Mouse (Mus musculus) left cerebral cortex, postnatal 36 days (tissue): ENCODE data around the gene Arl3. TPM values are rescaled to one million over a fixed set of nuclear protein-coding genes. Genes with fewer than 3 reads are reported as not detected.

Source experiments
- DNase-seq, 2 experiments: peaks; one replicate each; pipeline ENCODE4 v3.0.0; 2021 to 2022; ENCODE audit warnings: low spot score in 2 of 2, mixed read lengths in 1 of 2
- intact Hi-C: fragments of 180-260 bp; cut with DNase I; formaldehyde crosslinking; loops from one replicate; pipeline ENCODE4 v1.15.1; 2025
- total RNA-seq, 2 experiments: library from RNA; stranded (reverse); gene quantifications; 2 replicates each; pipeline ENCODE4 v1.2.3; 2021

Gene Arl3
- total RNA-seq: 100 to 1,000 TPM; 112 to 120 TPM

DNA sequence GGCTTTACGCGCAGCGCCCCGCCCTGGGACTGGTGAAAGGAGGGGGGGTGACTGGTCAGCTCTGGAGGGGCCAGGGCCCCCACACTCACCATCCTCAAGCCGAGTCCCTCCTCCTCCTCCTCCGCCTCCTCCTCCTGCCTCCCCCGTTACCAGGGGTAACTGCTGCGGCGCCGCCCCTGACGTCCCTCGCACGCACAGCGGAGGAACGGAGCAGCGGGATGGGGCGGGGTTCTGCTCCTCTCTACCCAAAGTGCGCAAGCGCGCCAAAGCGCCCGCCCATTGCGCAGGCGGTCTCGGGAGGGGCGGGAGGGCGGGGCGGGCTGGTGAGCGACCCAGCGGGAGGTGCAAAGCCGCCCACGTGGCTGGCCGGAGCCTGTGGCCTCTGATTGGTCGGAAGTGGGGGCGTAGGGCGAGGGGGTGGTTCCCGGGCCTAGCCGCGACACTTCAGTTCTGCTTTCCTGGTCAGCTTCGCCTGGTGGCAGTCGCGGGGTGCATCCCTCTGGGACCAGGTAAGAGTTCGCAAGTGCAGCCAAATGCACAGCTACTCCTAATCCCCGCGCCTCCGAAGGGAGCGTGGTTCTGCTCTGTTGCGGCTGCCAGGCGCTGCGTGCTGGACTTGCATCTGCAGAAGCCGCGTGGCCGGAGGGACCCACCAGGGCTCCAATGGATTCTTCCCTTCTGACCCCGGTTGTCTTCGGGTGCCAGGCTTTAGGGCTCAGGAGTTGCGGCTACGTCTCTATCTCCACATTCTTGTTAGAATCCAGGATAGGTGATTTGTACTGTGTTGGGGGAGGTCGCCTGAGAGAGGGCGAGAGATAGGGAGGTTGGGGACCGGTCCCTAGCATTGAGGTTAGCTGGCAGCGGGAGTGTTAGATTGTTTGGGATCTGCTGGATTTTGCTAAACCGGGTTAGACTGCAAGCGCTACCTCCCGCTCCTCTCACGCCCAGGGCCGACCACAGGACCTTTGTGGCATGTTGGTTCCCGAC, at the start of gene Arl3, which contains the start of gene Sfxn2:
Gene Arl3, minus strand, starts transcription at position 248 of the 987 bp plus-strand sequence.
Gene Sfxn2, plus strand, starts transcription at position 415 of the 987 bp plus-strand sequence.
- intact Hi-C loops: loop anchor here (2.0 to 10.0 kb wide), 2 partner anchors 70 to 282 kb away; no protein-coding TSS in a partner anchor
- peak; percentile 93 to 95 for DNase-seq

DNA sequence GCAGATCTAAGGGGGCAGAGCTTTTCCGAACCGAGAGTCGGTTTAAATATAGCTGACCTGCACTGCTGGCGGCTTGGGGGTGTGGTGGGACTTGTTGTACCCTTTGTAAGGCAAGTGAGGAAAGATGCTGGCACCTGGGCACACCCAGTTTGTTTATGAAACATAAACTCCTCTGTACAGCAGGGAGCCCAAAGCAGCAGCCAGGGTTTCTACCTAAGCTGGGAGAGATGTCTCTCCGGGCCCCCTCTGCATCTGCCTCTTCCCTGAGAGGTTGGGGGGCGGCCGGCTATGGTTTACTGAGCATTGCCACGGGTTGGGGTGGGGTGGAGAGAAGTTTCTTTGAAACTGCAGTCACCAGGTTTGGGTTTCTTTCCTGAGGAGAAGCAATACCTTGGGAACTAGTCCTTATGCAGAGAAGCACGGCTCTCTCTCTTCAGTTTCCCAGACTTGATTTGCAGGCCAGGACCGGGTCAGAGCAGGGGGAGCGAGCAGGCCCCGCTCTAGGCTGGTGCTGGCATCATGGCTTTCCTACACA, 49.7 kb upstream of the Arl3 start:
- no peak for DNase-seq
- intact Hi-C loops: no loop called here

DNA sequence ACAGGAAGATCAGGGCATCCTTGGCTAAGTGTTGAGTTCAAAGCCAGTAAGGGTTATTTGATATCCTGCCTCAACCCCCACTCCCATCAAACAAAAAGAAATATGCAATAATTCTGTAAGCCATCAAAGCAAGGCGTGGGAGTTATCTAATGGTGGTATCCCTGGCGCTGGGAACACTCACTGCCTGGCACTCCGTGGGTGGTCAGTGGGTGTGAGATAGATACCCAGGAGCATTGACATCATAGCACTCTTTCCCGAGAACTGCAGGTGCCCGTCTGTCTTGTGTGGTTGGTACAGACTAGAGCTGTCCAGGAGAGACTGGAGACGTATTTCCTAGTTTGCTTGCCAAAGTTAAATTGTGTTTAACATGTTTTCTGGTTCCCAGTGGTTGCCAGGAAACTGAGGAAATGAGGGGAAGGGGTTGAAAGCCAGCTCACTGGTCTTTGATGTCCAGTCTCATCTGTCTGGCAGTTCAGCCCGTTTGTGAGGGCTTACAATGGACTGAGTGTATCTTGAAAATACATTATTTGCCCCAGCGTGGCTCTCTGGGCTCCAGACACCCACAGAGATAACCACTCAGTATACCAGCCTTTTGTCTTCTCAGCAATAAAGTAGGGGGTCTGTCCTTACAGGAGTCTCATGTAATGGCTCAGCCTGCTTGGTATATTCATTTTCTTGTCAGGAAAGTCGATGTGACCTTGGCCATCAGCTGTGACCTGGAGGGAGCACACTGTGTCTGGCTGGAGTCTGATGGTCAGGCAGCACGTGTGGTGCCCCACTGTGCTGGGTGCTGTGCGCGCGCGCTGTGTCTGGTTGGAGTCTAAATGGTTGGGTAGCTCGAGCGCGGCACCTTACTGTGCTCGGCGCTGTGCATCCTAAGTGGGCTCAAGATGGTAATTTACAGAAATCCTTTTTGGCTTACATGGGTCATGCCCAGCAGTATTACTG, 48.5 kb upstream of the Arl3 start:
- intact Hi-C loops: no loop called here

DNA sequence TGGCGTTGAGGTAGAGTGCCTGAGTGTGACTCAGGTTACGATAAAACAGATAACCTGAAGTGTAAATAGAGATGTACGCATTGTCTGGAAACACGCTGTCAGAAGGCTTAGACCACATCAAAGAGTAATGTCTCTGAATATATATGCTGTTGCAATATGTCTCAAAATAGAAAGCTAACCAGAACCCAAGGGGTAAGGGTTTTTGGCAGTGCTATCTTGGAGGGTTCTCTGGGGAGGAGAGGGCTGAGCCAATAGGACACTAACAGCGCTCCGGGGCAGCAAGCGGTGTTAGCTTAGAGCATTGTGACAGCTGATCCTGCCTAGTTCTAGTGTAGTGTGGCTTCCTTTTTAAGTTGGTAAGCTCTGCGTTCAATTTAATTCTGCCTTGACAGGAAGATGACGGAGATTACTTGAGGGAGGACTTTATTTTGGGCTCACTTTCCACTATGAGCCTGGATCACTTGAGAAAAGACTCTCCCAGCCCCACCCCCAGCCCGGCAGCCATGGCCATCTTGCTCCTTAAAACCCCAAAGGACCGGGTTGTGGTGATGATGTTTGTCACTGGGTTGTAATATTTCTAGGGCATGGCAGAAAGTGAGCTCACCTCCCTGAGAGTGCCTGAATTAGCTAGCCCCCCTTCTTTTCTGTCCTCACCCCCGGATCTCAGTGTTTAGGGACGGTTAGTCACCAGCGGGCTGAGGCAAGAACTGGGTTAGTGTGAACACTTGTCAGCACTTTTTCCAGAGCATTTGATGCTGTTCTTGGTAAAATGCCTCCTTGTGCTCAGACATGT, 47.2 kb upstream of the Arl3 start:
- intact Hi-C loops: no loop called here
- DNase-seq: peak; percentile 60 to 69

More for the DNA sequence above, 48.5 kb upstream of the Arl3 start:
- DNase-seq: no peak

DNA sequence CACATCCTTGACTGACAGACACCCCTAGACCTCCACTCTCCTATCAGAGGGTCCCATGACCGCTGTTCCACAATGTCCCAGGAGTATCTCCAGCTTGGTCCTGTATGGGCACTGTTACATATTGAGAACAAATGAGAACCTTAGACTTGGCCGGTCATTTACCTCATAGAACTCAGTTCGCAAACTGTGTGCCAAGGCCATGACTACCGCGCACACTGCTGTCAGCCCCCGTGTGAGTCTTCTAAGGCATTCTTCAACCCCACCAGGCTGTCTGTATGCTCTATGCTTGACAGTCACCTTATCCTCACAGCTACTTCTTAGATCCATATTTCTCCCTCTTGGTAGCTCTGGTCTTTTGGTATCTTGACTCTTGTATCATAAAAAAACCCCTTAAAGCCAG, 46.5 kb upstream of the Arl3 start:
- intact Hi-C loops: no loop called here
- no peak for DNase-seq

DNA sequence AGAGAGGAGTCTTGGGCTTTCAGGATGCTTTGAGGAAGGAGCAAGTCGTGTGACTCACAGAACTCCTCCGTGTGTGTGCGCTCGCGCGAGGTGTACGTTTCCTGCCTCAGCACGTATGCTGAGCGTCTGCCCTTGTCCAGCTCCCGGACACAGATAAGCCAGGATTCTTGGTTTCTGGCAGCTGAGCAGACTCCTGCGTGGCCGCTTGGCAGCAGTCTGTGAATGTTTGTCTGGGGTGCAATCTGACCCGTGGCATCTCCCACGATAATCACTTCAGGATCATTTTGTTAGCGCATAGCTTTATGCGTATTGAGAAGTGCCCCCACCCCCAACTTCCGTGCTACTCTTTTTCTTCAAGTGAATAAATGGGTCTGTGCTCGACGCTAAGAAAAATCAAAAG, 46.0 kb upstream of the Arl3 start:
- intact Hi-C loops: no loop called here
- no peak for DNase-seq

DNA sequence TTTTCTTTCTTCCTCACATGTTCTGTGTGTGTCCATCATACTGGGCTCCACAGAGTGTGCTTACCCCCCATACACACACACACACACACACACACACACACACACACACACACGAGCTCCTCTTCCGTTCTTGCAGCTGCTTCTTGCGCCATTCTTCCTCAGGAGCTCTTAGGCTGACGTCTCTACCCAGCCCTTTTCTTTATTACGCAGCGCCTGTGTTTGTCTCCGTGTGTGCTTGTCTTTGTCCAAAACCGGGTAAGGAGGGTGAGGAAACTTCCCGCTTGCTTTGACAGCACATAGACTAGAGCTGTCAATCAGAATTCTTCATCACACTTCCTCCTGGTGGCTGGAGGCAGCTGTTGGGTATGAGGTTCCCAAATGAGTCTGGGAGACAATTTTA, 45.3 kb upstream of the Arl3 start:
- DNase-seq: no peak
- intact Hi-C loops: no loop called here

DNA sequence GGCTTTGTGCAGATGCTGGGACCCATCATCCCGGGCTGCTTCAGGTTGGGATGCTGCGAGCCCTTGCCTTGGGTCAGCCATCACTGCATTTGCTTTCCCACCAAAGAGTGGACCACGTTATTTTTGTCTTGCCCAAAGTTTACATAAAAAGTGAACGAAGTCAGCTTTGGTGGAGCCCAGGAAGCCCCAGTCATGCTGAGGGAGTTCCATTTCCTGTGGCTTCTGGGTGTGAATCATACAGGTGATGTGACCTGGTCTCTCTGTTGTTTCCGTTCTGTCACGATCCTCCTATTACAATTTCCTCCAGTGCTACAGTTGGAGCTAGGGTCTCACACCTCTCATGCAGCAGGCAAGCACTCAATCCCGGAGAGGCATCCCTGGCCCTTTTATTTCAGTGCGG, 44.4 kb upstream of the Arl3 start:
- intact Hi-C loops: no loop called here
- no peak for DNase-seq

DNA sequence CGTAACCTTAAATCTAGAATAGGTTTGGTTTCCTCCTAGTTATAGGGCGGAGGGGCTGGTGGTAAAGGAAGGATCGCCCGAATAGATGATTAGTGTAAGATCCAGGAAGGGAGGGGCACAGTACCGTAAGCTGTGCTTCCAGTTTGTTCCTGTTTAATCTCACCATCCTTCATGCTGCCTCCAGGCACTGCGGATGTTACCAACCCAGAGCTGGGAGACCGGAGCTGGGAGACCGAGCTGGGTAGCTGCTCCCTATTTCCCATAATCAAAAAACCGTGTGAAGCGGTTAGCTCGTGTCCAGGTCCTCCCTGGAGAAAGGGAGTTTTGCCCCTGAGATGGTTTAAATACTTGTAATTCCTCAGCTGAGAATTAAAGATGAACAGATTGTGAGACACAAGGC, 43.4 kb upstream of the Arl3 start:
- no peak for DNase-seq
- intact Hi-C loops: no loop called here

DNA sequence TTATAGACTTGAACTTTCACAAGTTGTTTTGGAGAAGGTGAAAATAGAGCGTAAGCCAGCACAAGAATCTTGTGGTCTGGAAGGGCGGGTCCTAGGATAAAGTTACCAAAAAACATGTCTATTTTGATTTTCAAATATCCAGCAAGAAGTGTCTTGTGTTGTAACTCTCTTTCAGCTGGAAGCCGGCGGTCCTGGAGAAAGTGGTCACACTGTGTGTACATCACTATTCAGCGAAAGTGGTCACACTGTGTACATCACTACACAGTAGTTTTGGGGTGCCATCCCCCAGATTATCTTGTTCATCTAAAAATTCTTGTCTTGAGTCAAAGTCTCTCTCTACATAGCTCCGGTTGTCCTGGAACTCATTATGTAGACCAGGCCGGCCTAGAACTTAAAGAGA, 35.2 kb upstream of the Arl3 start:
- DNase-seq: no peak
- intact Hi-C loops: no loop called here

DNA sequence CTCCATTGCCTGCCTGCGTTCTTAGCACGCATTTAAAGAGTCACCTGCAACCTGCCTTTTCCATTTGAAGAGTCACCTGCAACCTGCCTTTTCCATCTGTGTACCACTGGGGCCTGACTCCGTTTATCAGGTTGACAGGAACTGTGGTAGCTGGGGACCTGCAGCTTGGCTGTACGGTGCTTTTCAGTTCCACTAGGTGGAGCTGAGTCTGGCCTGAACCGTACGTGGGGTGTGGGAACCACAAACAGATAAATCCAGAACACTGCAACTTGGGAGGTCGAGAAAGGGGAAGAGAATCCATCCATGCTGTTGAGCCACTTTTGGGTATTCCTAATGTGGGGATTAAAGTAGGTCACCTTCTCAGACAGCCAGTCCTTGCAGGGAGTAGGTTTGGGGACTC, 34.4 kb upstream of the Arl3 start:
- intact Hi-C loops: no loop called here
- no peak for DNase-seq

DNA sequence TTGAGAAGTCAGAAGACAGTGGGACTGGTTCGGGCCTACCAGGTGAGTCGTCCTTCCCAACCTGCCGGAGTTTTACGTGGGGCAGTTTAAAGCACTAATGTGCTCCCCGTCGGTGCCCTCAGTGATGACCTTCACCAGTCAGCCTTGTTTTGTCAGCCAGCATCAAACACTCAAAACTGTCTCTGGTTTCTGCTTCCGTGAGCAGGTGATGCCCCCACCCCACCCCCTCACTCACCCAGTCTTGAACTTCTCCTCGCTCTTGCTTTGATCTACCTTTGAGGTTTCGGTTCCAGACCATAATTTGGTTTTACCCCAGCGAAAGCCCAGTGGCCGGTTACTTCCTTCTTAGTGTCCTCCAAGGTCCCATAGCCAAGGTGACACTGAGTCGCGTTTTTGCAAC, 33.7 kb upstream of the Arl3 start:
- intact Hi-C loops: no loop called here
- DNase-seq: no peak

DNA sequence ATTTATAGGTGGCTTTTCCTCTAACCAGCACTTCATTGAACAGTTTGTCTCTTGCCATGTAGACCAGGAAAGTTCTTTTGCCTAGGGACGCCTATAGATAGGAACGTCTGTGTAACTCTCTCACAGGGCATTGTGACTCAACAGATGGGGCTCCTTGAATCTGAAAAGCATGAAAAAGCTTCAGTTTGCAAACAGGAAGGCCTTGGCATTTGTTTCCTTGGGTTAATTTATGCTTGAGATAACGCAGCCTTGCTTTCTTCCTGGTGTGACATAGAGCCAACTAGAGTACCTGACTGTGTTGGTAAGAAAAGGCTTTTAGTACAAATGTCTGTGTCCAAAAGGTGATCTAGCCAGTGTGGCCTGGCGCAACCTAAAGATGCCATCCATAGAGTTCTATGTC, 29.4 kb upstream of the Arl3 start:
- intact Hi-C loops: loop anchor here (5.0 kb wide), 1 partner anchor 40 kb away; no protein-coding TSS in a partner anchor

DNA sequence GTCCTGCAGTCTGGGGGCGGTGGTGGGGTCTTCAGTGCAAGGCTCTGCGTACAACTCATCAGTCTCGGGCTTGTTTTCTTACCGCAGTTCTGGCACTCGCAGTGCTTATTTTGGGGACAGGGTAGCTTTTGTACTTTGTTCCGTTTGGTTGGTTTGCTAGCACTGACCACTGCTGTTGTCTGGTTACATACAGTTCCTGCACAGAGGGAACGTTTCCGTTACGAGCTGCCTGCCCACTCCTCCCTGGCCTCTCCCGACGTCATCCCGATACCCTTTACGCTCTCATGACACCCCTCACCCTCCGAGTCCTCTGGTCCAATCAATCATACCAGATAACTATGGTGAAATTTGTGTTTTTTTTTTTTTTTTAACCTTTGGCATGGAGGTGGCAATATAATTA, 28.5 kb upstream of the Arl3 start:
- DNase-seq: no peak
- intact Hi-C loops: loop anchor here (5.0 kb wide), 1 partner anchor 41 kb away; no protein-coding TSS in a partner anchor

More for the DNA sequence above, 29.4 kb upstream of the Arl3 start:
- no peak for DNase-seq

DNA sequence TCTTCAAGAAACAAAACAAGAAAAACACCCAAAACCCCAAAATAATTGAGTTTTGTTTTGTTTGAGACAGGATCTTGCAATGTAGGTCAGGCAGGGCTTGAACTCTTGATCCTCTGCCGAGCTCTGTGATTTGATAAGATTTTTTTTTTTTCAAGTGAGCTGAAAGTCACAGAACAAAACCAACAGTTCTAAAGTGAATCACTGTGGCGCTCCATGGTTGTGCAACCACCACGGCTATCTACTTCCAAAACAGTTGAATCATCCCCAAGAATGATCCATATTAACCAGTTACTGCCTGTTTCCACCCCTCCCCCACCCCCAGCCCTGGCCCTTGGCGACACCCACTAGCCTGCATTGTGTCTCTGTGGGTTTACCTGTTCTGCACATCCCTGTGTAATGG, 27.4 kb upstream of the Arl3 start:
- intact Hi-C loops: loop anchor here (5.0 kb wide), 1 partner anchor 42 kb away; no protein-coding TSS in a partner anchor

DNA sequence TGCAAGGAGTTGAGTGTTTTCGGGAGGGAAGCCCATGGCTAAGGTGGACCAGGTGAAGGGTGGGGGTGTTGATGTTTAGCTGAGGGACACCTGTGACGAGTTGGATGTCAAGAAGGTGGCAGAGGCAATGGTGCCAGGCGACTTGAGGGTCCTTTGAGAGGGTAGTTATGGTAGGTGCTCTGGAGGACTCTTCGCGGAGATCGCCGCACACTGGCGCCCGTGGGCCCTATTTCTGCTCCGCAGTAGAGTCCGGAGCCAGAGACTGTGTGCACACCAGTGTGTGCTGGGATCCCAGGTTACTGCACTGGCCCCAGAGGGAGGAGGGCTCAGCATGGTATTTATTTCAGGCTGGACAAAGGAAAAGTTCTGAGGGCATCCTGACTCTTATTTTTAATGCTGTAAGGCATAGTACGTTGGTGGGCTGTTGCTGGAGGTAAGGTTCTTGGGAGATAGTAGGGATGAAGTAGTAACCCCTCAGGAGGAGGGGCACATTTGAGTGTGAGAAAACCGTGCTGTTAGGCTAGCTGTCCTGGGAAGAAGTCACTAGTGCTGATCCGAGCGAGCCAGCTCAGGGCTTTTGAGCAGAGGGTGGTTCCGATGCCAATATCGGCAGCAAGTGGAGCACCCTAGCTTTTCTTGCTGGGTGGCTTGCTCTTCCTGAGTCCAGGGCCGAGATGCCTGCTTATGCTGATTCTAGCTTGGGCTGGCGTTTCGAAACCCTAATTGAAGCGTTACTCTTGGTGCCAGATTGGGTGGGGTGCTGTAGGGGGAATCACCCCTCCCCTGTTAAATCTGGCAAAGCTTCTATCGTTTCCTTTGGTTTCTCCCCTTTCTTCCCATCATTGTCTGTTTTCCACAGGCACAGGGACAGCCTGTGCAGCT, 26.6 kb upstream of the Arl3 start:
- intact Hi-C loops: loop anchor here (5.0 to 10.0 kb wide), 2 partner anchors 43 to 275 kb away; no protein-coding TSS in a partner anchor
- DNase-seq: peak; percentile 18 to 30

More for the DNA sequence above, 27.4 kb upstream of the Arl3 start:
- no peak for DNase-seq

DNA sequence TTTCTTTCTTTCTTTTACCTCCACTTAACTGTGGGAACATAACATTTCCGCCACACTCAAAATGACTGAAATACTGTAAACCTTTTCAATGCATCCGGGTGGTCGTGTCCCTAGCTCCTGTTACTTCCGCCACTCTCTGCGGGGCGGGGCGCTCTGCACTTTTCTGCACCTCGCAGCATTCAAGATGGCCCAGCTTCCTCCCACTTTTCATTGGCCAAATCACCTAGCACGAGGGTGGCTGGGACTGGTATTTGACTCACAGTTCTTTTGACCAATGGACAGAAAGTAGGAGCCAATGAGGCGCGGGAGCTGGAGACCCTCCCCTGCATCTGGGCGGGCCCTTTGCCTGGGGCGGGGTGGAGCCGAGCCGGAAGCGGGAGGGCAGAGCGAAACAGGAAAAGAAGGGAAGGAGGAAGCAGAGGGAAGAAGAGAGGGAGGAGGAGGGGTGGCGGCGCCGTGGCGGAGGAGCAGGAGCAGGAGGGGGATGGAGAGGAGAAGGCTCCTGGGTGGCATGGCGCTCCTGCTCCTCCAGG, 25.8 kb upstream of the Arl3 start, which contains the start of gene Wbp1l:
Gene Wbp1l, plus strand, starts transcription at position 365 of the 533 bp plus-strand sequence.
- peak; percentile 95 to 96 for DNase-seq
- intact Hi-C loops: loop anchor here (10.0 kb wide), 1 partner anchor 276 kb away; no protein-coding TSS in a partner anchor
